Mouse (Mus musculus): ENCODE results near the gene Atp1b3.

DNA sequence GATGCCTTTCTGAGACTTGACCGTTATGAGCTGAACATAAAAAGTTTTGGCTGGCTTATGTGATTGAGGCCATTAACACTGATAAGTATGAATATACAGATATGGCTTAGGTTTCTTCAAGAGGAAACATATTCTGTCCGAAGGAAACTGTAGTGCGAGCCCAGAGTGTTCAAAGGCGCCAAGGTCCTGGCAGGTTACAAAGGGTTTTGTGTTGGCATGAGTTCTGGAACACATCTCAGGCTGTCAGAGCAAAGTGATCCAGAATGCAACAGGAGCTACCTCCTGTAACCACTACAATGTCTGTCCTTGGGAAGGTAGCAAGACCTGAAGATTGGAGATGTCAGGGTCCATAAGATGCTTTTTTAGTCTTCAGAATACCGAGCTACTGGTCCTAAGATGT is 44.9 kb downstream of the Atp1b3 start:
- TF ChIP-seq CTCF (IDR thresholded peaks at IDR 0.05; ENCODE audit: borderline replicate concordance, insufficient read depth, low read depth, low read length) (no peak), POLR2A (IDR thresholded peaks at IDR 0.05; ENCODE audit: borderline replicate concordance, insufficient read depth, low read length) (no peak)

All from cerebellum, adult 2 months (tissue).